In genomic region chr4:93669050-93669449, GRCm38 (mm10) we compare ENCODE assay signal across 23 mouse cellular contexts.
DNase-seq lines count a peak whose midpoint lies in the region; ATAC-seq and TF ChIP-seq lines count a peak whose summit lies in the region.
"Had no signal": no experiment of that assay in that cellular context is flagged by ENCODE, and none has a peak within 500 bp of the region (broad histone marks: within the 10 kb centered on the region; RNA-seq: fewer than 3 reads in every experiment).

No protein-coding gene starts in this region.

- H3K36me3 ChIP-seq in myocyte (ENCODE audit: control insufficient read depth, insufficient read depth): no peaks in the 10 kb centered on the region
- no peaks in the 10 kb centered on the region for H3K36me3 ChIP-seq in stomach, postnatal 0 days (ENCODE audit: control insufficient read depth, insufficient read depth, low read length)
- no peaks in the 10 kb centered on the region for H3K36me3 ChIP-seq in forebrain, embryonic 13.5 days (ENCODE audit: poor library complexity, severe bottlenecking)
- H3K36me3 ChIP-seq: embryonic facial prominence, embryonic 10.5 days; embryonic facial prominence, embryonic 12.5 days; G1E had no signal

- no peaks in the 10 kb centered on the region for H3K4me1 ChIP-seq in stomach, postnatal 0 days (replicated peaks; ENCODE audit: control insufficient read depth, insufficient read depth)
- H3K4me1 ChIP-seq in forebrain, embryonic 13.5 days: no peaks in the 10 kb centered on the region
- H3K4me1 ChIP-seq: embryonic facial prominence, embryonic 10.5 days; embryonic facial prominence, embryonic 12.5 days had no signal

- H3K27ac ChIP-seq in stomach, postnatal 0 days (replicated peaks): no peak overlapping the region
- no peak overlapping the region for H3K27ac ChIP-seq in forebrain, embryonic 13.5 days
- H3K27ac ChIP-seq: embryonic facial prominence, embryonic 10.5 days; embryonic facial prominence, embryonic 12.5 days had no signal

- no peaks in the 10 kb centered on the region for H3K27me3 ChIP-seq in myocyte (ENCODE audit: control insufficient read depth, insufficient read depth, insufficient read length)
- H3K27me3 ChIP-seq in stomach, postnatal 0 days (ENCODE audit: control insufficient read depth, insufficient read depth, low read length): no peaks in the 10 kb centered on the region
- no peaks in the 10 kb centered on the region for H3K27me3 ChIP-seq in forebrain, embryonic 13.5 days
- H3K27me3 ChIP-seq: CH12.LX; embryonic facial prominence, embryonic 12.5 days had no signal

- H3ac ChIP-seq in myocyte (ENCODE audit: control insufficient read depth, insufficient read length): no peak overlapping the region

- ATAC-seq in granulocyte monocyte progenitor cell, adult 5-6 weeks (replicated peaks; ENCODE audit: poor library complexity, severe bottlenecking): peak; percentile 100
- peak; percentile 97 for ATAC-seq in megakaryocyte progenitor cell, adult 5-6 weeks (replicated peaks; ENCODE audit: poor library complexity)
- no peak for ATAC-seq in stomach, postnatal 0 days (ENCODE audit: low FRiP score, low TSS enrichment)
- no peak for ATAC-seq in forebrain, embryonic 13.5 days
- ATAC-seq: CD4-positive, CD25-positive, alpha-beta regulatory T cell, adult 4 months; forebrain, embryonic 14.5 days; forebrain, embryonic 16.5 days had no signal

- intact Hi-C loops in heart, postnatal 25 days (cut with DNase I): no loop called here

- TF ChIP-seq POLR2A in myocyte (IDR thresholded peaks at IDR 0.05; ENCODE audit: insufficient read length, low read depth): no peak

- TF ChIP-seq CTCF in stomach, postnatal 0 days (IDR thresholded peaks at IDR 0.05; ENCODE audit: low read depth): no peak

- no peaks in the 10 kb centered on the region for H3K9me3 ChIP-seq in stomach, postnatal 0 days (ENCODE audit: control insufficient read depth, low read length)
- H3K9me3 ChIP-seq in forebrain, embryonic 13.5 days (replicated peaks): no peaks in the 10 kb centered on the region
- H3K9me3 ChIP-seq: embryonic facial prominence, embryonic 10.5 days; embryonic facial prominence, embryonic 12.5 days; G1E had no signal

- no peak for TF ChIP-seq EP300 in stomach, postnatal 0 days (optimal IDR thresholded peaks at IDR 0.05)

- H3K9ac ChIP-seq in stomach, postnatal 0 days (ENCODE audit: low read length): no peak overlapping the region
- H3K9ac ChIP-seq in forebrain, embryonic 13.5 days: no peak overlapping the region
- H3K9ac ChIP-seq: embryonic facial prominence, embryonic 12.5 days had no signal

- no peaks in the 10 kb centered on the region for H3K79me2 ChIP-seq in myocyte (ENCODE audit: control insufficient read depth, insufficient read depth)

- no peak overlapping the region for H3K4me2 ChIP-seq in myocyte (ENCODE audit: low read depth)
- no peak overlapping the region for H3K4me2 ChIP-seq in stomach, postnatal 0 days (replicated peaks; ENCODE audit: low read depth)
- H3K4me2 ChIP-seq in forebrain, embryonic 13.5 days: no peak overlapping the region
- H3K4me2 ChIP-seq: embryonic facial prominence, embryonic 12.5 days had no signal

- peak; percentile 26 for DNase-seq in NIH3T3 (ENCODE audit: low read depth)
- DNase-seq in stomach, postnatal 0 days (ENCODE audit: low spot score): no peak
- no peak for DNase-seq in heart, postnatal 25 days (ENCODE audit: low spot score)
- DNase-seq in frontal cortex, postnatal 25 days (ENCODE audit: low spot score in 2 of 2): no peak
- DNase-seq: adrenal gland, adult 2 months; adrenal gland, postnatal 10 days; adrenal gland, postnatal 25 days; cerebellum, adult 11 months; cerebellum, adult 2 months; cerebellum, adult 9-10 months; cerebellum, postnatal 10 days; cerebellum, postnatal 25 days had no signal

- H3K4me3 ChIP-seq in myocyte: no peak overlapping the region
- no peak overlapping the region for H3K4me3 ChIP-seq in stomach, postnatal 0 days (ENCODE audit: low read depth, low read length)
- no peak overlapping the region for H3K4me3 ChIP-seq in forebrain, embryonic 13.5 days
- H3K4me3 ChIP-seq: embryonic facial prominence, embryonic 10.5 days; embryonic facial prominence, embryonic 12.5 days had no signal

TF ChIP-seq in myocyte, 11 proteins besides CTCF, POLR2A, EP300 and RAD21:
- TF ChIP-seq CEBPB (IDR thresholded peaks at IDR 0.05; ENCODE audit: insufficient read depth, poor library complexity, severe bottlenecking) (peak; percentile 67; the same call in 1 of the 2 replicates), USF1 (IDR thresholded peaks at IDR 0.05; ENCODE audit: low read depth) (no peak)

Comparison
In these comparisons a context has a peak if more than half of its experiments do, and no peak if none do; other contexts are left out.
1. ATAC-seq: peak in granulocyte monocyte progenitor cell, adult 5-6 weeks (single experiment) and megakaryocyte progenitor cell, adult 5-6 weeks (single experiment); none in stomach, postnatal 0 days (single experiment) and forebrain, embryonic 13.5 days (single experiment).